Mouse (Mus musculus) kidney, embryonic 16.5 days (tissue): ENCODE data around the gene Prdm2. TPM values are rescaled to one million over a fixed set of nuclear protein-coding genes. Genes with fewer than 3 reads are reported as not detected.

Source experiments
- ATAC-seq: fragments of 200-750 bp; cut with Nextera tagmentation; 2 replicates; pipeline ENCODE4 v1.8.0; 2017; ENCODE audit warnings: moderate TSS enrichment; ENCODE audit not compliant: low FRiP score, low TSS enrichment
- H3K27ac ChIP-seq: fragments of 300-500 bp; sonication (generic); 2 replicates; pipeline ENCODE4 v1.5.1; 2014; ENCODE audit warnings: low read length
- H3K27me3 ChIP-seq: fragments of 300-500 bp; sonication (generic); 2 replicates; pipeline ENCODE4 v1.6.1; 2014; ENCODE audit warnings: low read length, control low read depth, mixed read lengths; ENCODE audit not compliant: insufficient read depth
- H3K36me3 ChIP-seq: fragments of 300-500 bp; sonication (generic); 2 replicates; pipeline ENCODE4 v1.6.1; 2014; ENCODE audit warnings: low read length, control low read depth, mixed read lengths; ENCODE audit not compliant: insufficient read depth
- H3K4me1 ChIP-seq: fragments of 300-500 bp; sonication (generic); 2 replicates; pipeline ENCODE4 v1.6.1; 2014; ENCODE audit warnings: low read length, control low read depth, mixed read lengths; ENCODE audit not compliant: insufficient read depth
- H3K4me2 ChIP-seq: fragments of 300-500 bp; sonication (generic); replicated peaks from 2 replicates; pipeline ENCODE4 v1.6.1; 2014; ENCODE audit warnings: low read depth, low read length
- H3K4me3 ChIP-seq: fragments of 300-500 bp; sonication (generic); 2 replicates; pipeline ENCODE4 v1.5.1; 2014; ENCODE audit warnings: mild to moderate bottlenecking, low read length
- H3K9ac ChIP-seq: fragments of 300-500 bp; sonication (generic); replicated peaks from 2 replicates; pipeline ENCODE4 v1.6.1; 2014; ENCODE audit warnings: low read length
- H3K9me3 ChIP-seq: fragments of 300-500 bp; sonication (generic); 2 replicates; pipeline ENCODE4 v1.6.1; 2016; ENCODE audit warnings: low read length, control low read depth
- WGBS: fragments of 180-500 bp; shearing (Covaris S2); extraction: QIAGEN DNeasy Blood & Tissue Kit; methylation state at CpG from one replicate; pipeline ENCODE4 v1.1.7; 2014; 5-methylcytosine and 5-hydroxymethylcytosine counted together
- polyA plus RNA-seq: library from polyadenylated mRNA; unstranded; fragments of >200 nt; fragmentation: Nextera tagmentation; extraction: Ambion mirVana; gene quantifications from 2 replicates; pipeline ENCODE4 v1.2.1, GENCODE M21; 2015

Gene Prdm2
- polyA plus RNA-seq, 1 experiment from 2014 or later, result 9.7 TPM

- Histone ChIP-seq H3K36me3 (0 out of 2 replicates have a peak, but pooled peaks cover 3% of the 10 kb centered on the region), H3K9ac (peak overlapping the region; percentile 98), H3K4me2 (peak overlapping the region; percentile 70), H3K27me3 (no peaks in the 10 kb centered on the region), H3K4me1 (peaks cover 23% of the 10 kb centered on the region), H3K4me3 (peak overlapping the region; percentile 96), H3K27ac (peak overlapping the region; percentile 100), H3K9me3 (no peaks in the 10 kb centered on the region)
- ATAC-seq, result peak; percentile 99
- WGBS, result under 1% methylated on average over 97 of the region's 102 CpGs
These were observed 50.9 kb downstream of the Prdm2 start for GRCm38 (mm10) chr4:143161619-143162479.

GRCm38 (mm10) chr4:143160826-143161225 is 52.0 kb downstream of the Prdm2 start:
- Histone ChIP-seq H3K9ac (peak overlapping the region; percentile 98), H3K4me1 (peaks cover 29% of the 10 kb centered on the region), H3K4me2 (peak overlapping the region; percentile 70), H3K27ac (peak overlapping the region; percentile 100; the same call in 1 of the 2 replicates), H3K27me3 (no peaks in the 10 kb centered on the region), H3K4me3 (peak overlapping the region; percentile 96), H3K36me3 (0 out of 2 replicates have a peak, but pooled peaks cover 1% of the 10 kb centered on the region), H3K9me3 (no peaks in the 10 kb centered on the region)
- 43% methylated on average over 3 of the region's 3 CpGs for WGBS
- ATAC-seq, result no peak

DNA sequence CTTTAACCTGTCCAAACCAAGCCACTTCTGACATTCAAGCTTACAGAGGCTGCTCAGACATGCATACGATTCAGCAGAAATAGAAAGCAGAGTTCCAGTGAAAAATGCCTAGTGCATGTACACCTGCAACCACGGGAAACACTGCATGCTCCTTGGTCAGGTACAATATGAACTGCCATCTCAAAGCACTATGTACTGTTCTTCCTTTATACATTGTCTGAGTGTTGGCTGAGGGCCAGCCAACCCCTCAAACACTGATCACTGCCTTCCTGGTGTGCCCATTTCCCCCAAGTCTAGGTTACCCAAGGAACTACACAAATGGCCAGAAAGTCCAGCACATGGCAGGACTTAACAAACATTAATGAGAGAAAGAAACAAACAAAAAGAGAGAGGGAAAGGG is 53.5 kb downstream of the Prdm2 start:
- no peak overlapping the region for H3K4me2 ChIP-seq
- H3K27me3 ChIP-seq, result no peaks in the 10 kb centered on the region
- WGBS, result 73% methylated on average over 2 of the region's 2 CpGs

DNA sequence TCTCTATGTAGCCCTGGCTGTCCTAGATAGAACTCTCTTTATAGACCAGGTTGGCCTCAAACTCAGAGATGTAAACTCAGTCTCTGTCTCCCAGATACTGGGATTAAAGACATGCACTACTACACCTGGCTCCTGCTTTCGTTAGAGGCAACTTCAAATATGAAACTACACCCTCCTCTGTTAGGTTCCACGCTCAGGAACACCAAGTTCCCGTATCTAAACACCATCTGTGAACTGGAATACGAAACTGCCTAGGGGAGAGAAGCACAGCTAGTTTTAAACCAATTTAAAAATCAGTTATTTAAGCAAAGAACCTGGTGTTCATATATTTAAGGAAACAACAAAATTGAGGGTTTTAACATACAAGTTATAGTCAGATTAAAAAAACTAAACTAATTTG is 56.9 kb downstream of the Prdm2 start:
- 56% methylated on average over 4 of the region's 4 CpGs for WGBS

More for the DNA sequence above, 53.5 kb downstream of the Prdm2 start:
- Histone ChIP-seq H3K9me3 (no peaks in the 10 kb centered on the region), H3K36me3 (no peaks in the 10 kb centered on the region), H3K4me3 (no peak overlapping the region), H3K27ac (no peak overlapping the region), H3K4me1 (peaks cover 42% of the 10 kb centered on the region), H3K9ac (no peak overlapping the region)
- no peak for ATAC-seq

GRCm38 (mm10) chr4:143155036-143155435 is 57.8 kb downstream of the Prdm2 start:
- no peak overlapping the region for H3K27ac ChIP-seq
- no peak overlapping the region for H3K4me3 ChIP-seq
- no peaks in the 10 kb centered on the region for H3K27me3 ChIP-seq
- no peaks in the 10 kb centered on the region for H3K9me3 ChIP-seq
- peaks cover 36% of the 10 kb centered on the region for H3K4me1 ChIP-seq
- no peak overlapping the region for H3K9ac ChIP-seq
- no peaks in the 10 kb centered on the region for H3K36me3 ChIP-seq
- WGBS, result 57% methylated on average over 4 of the region's 4 CpGs
- no peak for ATAC-seq
- no peak overlapping the region for H3K4me2 ChIP-seq

More for the DNA sequence above, 56.9 kb downstream of the Prdm2 start:
- Histone ChIP-seq H3K27me3 (no peaks in the 10 kb centered on the region), H3K9ac (no peak overlapping the region), H3K4me2 (no peak overlapping the region), H3K4me1 (peaks cover 43% of the 10 kb centered on the region), H3K36me3 (no peaks in the 10 kb centered on the region), H3K9me3 (no peaks in the 10 kb centered on the region), H3K4me3 (no peak overlapping the region), H3K27ac (no peak overlapping the region)
- no peak for ATAC-seq

- Histone ChIP-seq H3K4me2 (no peak overlapping the region), H3K36me3 (no peaks in the 10 kb centered on the region), H3K27me3 (no peaks in the 10 kb centered on the region), H3K27ac (no peak overlapping the region), H3K9me3 (no peaks in the 10 kb centered on the region), H3K9ac (no peak overlapping the region), H3K4me1 (peaks cover 33% of the 10 kb centered on the region), H3K4me3 (no peak overlapping the region)
- WGBS, result 44% methylated on average over 6 of the region's 6 CpGs
- ATAC-seq, result no peak
These were observed 58.2 kb downstream of the Prdm2 start for GRCm38 (mm10) chr4:143154571-143154970.

GRCm38 (mm10) chr4:143152634-143153033 is 60.2 kb downstream of the Prdm2 start:
- Histone ChIP-seq H3K4me1 (peaks cover 27% of the 10 kb centered on the region), H3K9ac (no peak overlapping the region), H3K9me3 (no peaks in the 10 kb centered on the region), H3K27me3 (no peaks in the 10 kb centered on the region), H3K4me2 (no peak overlapping the region), H3K4me3 (no peak overlapping the region), H3K36me3 (no peaks in the 10 kb centered on the region), H3K27ac (no peak overlapping the region)
- no peak for ATAC-seq
- 78% methylated on average over 5 of the region's 5 CpGs for WGBS

DNA sequence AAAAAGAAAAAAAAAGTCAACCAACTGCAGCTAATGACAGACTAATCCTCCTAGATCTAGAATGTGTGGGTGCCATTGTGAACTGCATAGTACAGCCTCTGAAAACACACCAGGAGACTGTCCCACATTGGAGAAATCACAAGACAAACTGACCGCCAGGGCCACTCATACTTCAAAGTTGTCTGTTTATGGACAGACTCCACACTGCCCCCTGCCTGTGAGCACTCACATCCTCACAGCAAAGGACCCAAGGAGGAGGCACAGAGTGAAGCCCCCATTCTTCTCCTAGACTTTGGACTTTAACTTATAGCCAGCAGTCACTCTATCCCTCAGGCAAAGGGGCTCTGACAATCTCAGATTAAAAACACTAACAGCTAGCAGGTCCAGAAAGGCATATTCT is 61.5 kb downstream of the Prdm2 start:
- Histone ChIP-seq H3K27me3 (no peaks in the 10 kb centered on the region), H3K9ac (no peak overlapping the region), H3K9me3 (no peaks in the 10 kb centered on the region), H3K4me2 (no peak overlapping the region), H3K4me1 (peaks cover 24% of the 10 kb centered on the region), H3K27ac (no peak overlapping the region), H3K36me3 (no peaks in the 10 kb centered on the region), H3K4me3 (no peak overlapping the region)
- WGBS, result 76% methylated on average over 1 of the region's 1 CpGs
- ATAC-seq, result no peak

- Histone ChIP-seq H3K4me3 (no peak overlapping the region), H3K27ac (no peak overlapping the region), H3K4me1 (peaks cover 9% of the 10 kb centered on the region), H3K9me3 (no peaks in the 10 kb centered on the region), H3K36me3 (no peaks in the 10 kb centered on the region), H3K9ac (no peak overlapping the region), H3K4me2 (no peak overlapping the region), H3K27me3 (no peaks in the 10 kb centered on the region)
- no peak for ATAC-seq
- WGBS, result 69% methylated on average over 3 of the region's 3 CpGs
These were observed 65.1 kb downstream of the Prdm2 start for GRCm38 (mm10) chr4:143147666-143148065.

DNA sequence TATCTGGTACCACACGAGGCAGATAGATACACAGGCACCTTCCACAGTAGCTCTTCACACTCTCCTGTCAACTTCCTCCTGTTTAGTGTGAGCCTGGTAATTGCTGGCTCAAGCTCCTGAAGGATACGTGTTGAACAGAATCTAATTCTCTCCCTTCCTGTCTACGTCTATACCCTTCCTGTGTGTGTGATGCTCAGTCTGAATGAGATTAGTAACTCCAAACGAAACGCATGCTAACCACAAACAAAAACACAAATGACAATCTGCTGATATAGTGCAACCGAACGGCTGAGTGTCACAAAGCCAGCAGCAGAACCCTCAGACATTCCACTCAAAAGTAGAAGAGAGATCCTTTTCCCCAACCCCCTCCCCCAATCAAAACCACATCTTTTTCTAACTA is 69.2 kb downstream of the Prdm2 start:
- H3K36me3 ChIP-seq, result peaks cover 20% of the 10 kb centered on the region
- no peak overlapping the region for H3K4me2 ChIP-seq
- H3K27ac ChIP-seq, result no peak overlapping the region
- H3K4me3 ChIP-seq, result no peak overlapping the region
- ATAC-seq, result no peak
- peaks cover 9% of the 10 kb centered on the region for H3K4me1 ChIP-seq
- H3K27me3 ChIP-seq, result no peaks in the 10 kb centered on the region
- no peaks in the 10 kb centered on the region for H3K9me3 ChIP-seq
- 31% methylated on average over 7 of the region's 7 CpGs for WGBS
- H3K9ac ChIP-seq, result no peak overlapping the region
